Mouse (Mus musculus): ENCODE data around the gene Eef2k. TPM values are rescaled to one million over a fixed set of nuclear protein-coding genes. Genes with fewer than 3 reads are reported as not detected.

Gene Eef2k
- polyA plus RNA-seq, 1 experiment from 2014 or later, result 42.1 TPM

DNA sequence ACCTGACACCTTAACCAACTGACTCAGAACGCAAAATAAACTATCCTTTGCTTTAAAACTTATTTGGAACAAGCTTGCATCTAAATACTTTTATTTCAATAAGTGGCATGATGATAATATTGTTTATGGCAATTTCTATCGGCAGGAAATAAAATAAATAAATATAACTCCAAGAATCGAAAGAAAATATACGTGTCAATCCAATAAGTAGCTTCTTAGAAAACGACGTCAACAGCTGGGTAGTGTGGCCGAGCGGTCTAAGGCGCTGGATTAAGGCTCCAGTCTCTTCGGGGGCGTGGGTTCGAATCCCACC lies 74.6 kb downstream of the Eef2k start:
- H3K9ac ChIP-seq, result peak overlapping the region; percentile 10
- WGBS, result 5% methylated on average over 12 of the region's 12 CpGs
- ATAC-seq (ENCODE audit: borderline replicate concordance, extremely low read depth, low FRiP score, low TSS enrichment), result peak; percentile 91

DNA sequence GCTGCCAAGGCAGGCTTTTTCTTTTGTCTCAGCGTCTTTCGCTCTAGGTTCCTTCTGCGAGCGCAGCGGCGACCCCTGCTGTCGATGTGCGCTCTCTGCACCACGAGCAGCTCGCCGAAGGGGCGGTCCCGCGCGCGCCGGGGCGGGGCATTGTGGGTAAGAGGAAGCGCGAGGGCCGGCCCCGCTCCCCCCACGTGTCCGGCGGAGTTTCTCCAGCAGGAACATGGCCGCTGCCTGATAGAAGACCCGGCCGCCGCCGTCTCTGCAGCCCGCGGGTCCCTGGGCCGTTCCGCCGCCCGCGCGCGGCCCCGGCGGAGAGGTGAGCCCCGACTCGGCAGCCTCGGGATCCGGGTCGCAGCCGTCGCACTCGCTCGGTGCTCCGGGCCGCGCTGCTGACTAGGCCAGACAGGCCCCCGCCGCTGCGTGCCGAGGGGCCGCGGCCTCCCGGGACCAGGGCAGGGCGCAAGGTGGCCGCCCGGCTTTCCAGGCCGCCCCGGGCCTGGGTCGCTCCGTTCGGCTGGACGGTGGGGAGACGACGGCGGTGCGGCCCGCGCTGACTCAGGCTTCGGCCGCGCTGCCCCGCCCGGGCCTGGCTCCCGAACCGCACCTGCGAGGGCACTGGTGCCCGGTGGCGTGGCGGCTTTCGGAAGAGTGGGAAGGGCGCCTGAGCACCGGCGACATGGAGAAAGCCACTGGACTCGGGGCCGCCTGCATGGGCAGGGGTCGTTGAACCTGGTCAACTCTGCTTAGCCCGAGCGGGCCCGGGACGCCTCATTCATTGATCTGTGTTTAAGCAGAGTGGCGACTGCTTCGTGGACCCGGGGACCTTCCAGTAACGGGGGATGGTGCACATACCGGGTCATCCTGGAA lies 75.2 kb downstream of the Eef2k start, which contains the start of gene Polr3e:
Polr3e (plus strand) TSS at position 153 of the 870 bp plus-strand sequence.
- Histone ChIP-seq H3K4me3 (peak within 1 kb of the TSS; percentile 87), H3K4me1 (peaks cover 17% of the 10 kb centered on the region), H3K36me3 (no peaks in the 10 kb centered on the region), H3K27me3 (no peaks in the 10 kb centered on the region), H3K9me3 (no peaks in the 10 kb centered on the region), H3K27ac (peak within 1 kb of the TSS; percentile 81), H3K9ac (peak within 1 kb of the TSS; percentile 77), H3K4me2 (peak within 1 kb of the TSS; percentile 80)
- under 1% methylated on average over 81 of the region's 102 CpGs for WGBS
- ATAC-seq (ENCODE audit: borderline replicate concordance, extremely low read depth, low FRiP score, low TSS enrichment), result peak; percentile 97

More for the DNA sequence above, 74.6 kb downstream of the Eef2k start:
- Histone ChIP-seq H3K4me2 (peak overlapping the region; percentile 46), H3K4me1 (peaks cover 17% of the 10 kb centered on the region), H3K27me3 (no peaks in the 10 kb centered on the region), H3K4me3 (peak overlapping the region; percentile 87), H3K27ac (no peak overlapping the region), H3K36me3 (no peaks in the 10 kb centered on the region), H3K9me3 (no peaks in the 10 kb centered on the region)

DNA sequence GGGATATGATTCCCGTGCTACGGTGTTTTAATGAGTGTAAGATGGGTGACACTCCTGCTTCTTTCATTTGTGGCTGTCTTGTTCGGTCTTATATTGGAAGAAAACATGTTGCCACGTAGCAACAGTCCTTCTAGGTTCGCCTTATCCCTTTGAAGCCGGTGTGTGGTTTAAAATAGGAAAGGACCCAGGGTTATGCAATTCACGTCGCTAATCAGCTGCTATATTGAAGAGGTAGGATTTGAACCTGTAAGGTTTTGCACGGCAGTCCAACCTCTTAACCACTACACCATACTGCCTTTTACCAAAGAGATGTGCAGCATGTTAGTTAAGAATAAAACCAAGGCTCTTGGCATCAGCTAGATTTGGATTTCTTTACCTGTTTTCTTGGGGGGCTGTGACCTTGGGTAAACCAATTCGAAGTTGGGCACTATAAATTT lies 75.9 kb downstream of the Eef2k start:
- peaks cover 17% of the 10 kb centered on the region for H3K4me1 ChIP-seq
- peak overlapping the region; percentile 80 for H3K4me2 ChIP-seq
- peak; percentile 27; the same call in 1 of the 2 replicates for ATAC-seq (ENCODE audit: borderline replicate concordance, extremely low read depth, low FRiP score, low TSS enrichment)
- WGBS, result 5% methylated on average over 10 of the region's 10 CpGs
- H3K4me3 ChIP-seq, result peak overlapping the region; percentile 87
- peak overlapping the region; percentile 77 for H3K9ac ChIP-seq
- H3K9me3 ChIP-seq, result no peaks in the 10 kb centered on the region
- peak overlapping the region; percentile 81 for H3K27ac ChIP-seq
- no peaks in the 10 kb centered on the region for H3K36me3 ChIP-seq
- no peaks in the 10 kb centered on the region for H3K27me3 ChIP-seq

DNA sequence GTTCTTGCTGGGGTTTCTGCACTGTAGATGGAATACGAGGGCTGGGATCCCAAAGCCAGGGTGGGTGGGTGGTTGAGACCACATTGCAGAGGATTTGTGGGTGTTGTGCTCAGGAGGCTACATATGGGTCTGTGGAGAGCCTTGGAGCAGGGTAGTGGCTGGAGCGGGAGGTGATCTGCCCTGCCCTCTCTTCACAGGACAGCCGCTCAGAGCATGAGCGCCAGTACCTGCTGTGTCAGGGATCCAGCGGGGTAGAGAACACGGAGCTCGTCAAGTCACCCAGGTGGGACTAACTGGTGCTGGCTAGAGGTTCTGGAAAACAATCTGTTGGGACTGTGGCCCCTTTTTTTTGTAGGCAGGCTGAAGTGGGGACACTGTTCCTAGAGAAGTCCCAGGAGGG lies 90.5 kb downstream of the Eef2k start:
- no peak overlapping the region for H3K9ac ChIP-seq
- H3K4me2 ChIP-seq, result no peak overlapping the region
- H3K36me3 ChIP-seq, result peaks cover 63% of the 10 kb centered on the region
- no peaks in the 10 kb centered on the region for H3K27me3 ChIP-seq
- H3K27ac ChIP-seq, result no peak overlapping the region
- no peaks in the 10 kb centered on the region for H3K9me3 ChIP-seq
- no peaks in the 10 kb centered on the region for H3K4me1 ChIP-seq
- H3K4me3 ChIP-seq, result no peak overlapping the region
- ATAC-seq (ENCODE audit: borderline replicate concordance, extremely low read depth, low FRiP score, low TSS enrichment), result no peak
- 92% methylated on average over 7 of the region's 7 CpGs for WGBS

DNA sequence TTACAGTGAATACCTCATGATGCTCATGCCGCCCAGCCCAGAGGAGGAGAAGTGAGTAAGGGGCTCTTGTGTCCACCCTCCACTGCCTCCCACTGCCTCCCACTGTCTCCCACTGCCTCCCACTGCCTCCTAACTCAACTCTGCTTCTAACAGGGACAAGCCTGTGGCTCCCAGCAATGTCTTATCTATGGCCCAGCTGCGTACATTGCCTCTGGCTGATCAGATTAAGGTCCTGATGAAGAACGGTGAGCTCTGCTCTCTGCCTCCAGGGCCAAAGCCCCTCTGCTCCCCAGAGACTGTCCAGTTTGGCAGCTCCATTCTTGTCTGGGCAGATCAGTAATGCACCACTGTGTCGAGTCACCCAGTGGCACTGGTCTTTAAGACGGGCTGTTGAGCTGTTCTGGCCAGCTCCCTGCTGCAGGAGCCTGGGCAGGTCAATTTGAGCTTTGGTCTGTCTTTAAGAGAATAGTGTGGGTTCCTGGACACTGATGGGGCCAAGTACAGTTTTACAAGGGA lies 91.1 kb downstream of the Eef2k start:
- no peak overlapping the region for H3K27ac ChIP-seq
- WGBS, result 75% methylated on average over 4 of the region's 5 CpGs
- H3K9ac ChIP-seq, result no peak overlapping the region
- H3K4me1 ChIP-seq, result no peaks in the 10 kb centered on the region
- no peaks in the 10 kb centered on the region for H3K9me3 ChIP-seq
- H3K27me3 ChIP-seq, result no peaks in the 10 kb centered on the region
- H3K36me3 ChIP-seq, result peaks cover 63% of the 10 kb centered on the region
- H3K4me2 ChIP-seq, result no peak overlapping the region
- ATAC-seq (ENCODE audit: borderline replicate concordance, extremely low read depth, low FRiP score, low TSS enrichment), result no peak
- H3K4me3 ChIP-seq, result no peak overlapping the region

DNA sequence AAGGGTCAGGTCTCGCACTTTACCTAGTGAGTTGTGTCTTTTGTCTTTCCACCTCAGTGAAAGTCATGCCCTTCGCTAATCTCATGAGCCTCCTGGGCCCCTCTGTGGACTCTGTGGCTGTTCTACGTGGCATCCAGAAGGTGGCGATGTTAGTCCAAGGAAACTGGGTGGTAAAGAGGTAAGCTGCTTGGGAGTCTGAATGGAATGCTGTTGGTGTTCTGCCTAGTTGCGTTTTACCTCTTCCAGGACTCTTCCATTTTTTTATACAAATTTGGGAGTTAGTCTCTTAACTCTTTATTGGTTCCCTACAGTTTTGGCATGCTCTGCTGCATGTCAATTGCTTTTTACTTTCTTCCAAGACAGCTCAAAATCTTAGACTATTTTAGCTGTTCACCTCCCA lies 92.1 kb downstream of the Eef2k start:
- 29% methylated on average over 5 of the region's 5 CpGs for WGBS
- H3K9me3 ChIP-seq, result no peaks in the 10 kb centered on the region
- no peaks in the 10 kb centered on the region for H3K4me1 ChIP-seq
- H3K9ac ChIP-seq, result no peak overlapping the region
- H3K4me3 ChIP-seq, result no peak overlapping the region
- no peak for ATAC-seq (ENCODE audit: borderline replicate concordance, extremely low read depth, low FRiP score, low TSS enrichment)
- no peak overlapping the region for H3K4me2 ChIP-seq
- peaks cover 62% of the 10 kb centered on the region for H3K36me3 ChIP-seq
- no peaks in the 10 kb centered on the region for H3K27me3 ChIP-seq
- H3K27ac ChIP-seq, result no peak overlapping the region

DNA sequence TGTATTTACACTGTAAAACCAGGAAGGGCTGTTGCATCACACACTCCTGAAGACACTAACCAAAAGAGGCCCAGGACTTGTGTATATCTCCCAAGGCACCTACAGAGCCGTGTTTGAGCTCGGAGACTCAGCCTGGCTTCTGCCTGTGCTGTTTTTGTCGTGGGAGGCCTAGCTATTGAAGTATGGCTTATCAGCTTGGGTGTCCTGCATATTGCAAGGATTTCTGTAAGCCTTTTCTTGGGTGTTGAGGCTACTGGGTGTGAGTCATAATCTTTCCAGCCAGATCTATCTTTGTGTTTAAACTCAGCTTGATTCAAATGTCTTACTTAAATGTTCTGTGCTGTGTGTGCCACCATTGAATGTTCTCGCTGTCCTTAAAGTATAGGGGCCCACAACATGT lies 93.9 kb downstream of the Eef2k start:
- H3K4me3 ChIP-seq, result no peak overlapping the region
- WGBS, result 85% methylated on average over 4 of the region's 4 CpGs
- H3K9me3 ChIP-seq, result no peaks in the 10 kb centered on the region
- H3K4me1 ChIP-seq, result no peaks in the 10 kb centered on the region
- peaks cover 71% of the 10 kb centered on the region for H3K36me3 ChIP-seq
- H3K4me2 ChIP-seq, result no peak overlapping the region
- no peaks in the 10 kb centered on the region for H3K27me3 ChIP-seq
- no peak overlapping the region for H3K27ac ChIP-seq
- H3K9ac ChIP-seq, result no peak overlapping the region
- no peak for ATAC-seq (ENCODE audit: borderline replicate concordance, extremely low read depth, low FRiP score, low TSS enrichment)

DNA sequence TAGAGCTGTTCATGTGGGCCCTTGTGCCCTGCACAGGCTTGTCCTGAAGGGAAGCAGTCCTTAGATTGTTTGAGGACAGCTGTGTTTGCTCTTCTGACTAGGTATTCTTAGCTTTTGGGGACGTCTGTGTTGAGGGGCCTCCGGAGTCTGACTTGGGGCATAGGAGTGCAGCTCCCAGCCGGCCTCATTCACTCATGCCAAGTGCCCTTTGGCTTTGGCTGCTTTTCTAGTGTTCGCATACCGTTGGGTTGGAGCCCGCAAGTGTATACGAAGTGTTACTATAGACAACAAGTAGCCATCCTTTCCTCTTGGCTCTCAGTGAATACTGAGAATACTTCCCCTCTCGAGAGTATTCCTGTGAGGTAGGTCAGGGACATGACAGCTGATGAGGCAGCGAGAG lies 95.6 kb downstream of the Eef2k start:
- peaks cover 79% of the 10 kb centered on the region for H3K36me3 ChIP-seq

DNA sequence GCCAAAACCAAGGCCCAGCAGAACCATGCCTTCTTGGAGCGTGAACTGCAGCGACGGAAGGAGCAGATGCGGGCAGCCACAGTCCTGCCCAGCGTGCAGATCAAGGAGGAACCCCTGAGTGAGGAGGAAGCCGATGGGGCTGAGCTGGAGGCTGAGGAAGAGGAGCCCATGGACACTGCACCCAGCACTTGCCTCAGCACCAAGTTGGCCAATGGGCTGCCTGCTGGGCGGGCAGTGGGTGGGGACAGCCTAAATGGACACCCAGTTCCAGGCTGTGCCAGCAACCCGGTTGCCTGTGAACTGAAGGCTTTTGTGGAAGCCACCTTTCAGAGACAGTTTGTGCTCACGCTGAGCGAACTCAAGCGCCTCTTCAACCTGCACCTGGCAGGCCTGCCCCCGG lies 97.7 kb downstream of the Eef2k start:
- Histone ChIP-seq H3K4me1 (no peaks in the 10 kb centered on the region), H3K9me3 (no peaks in the 10 kb centered on the region), H3K4me2 (no peak overlapping the region), H3K36me3 (peaks cover 80% of the 10 kb centered on the region), H3K27ac (no peak overlapping the region), H3K27me3 (no peaks in the 10 kb centered on the region), H3K4me3 (no peak overlapping the region), H3K9ac (no peak overlapping the region)
- ATAC-seq (ENCODE audit: borderline replicate concordance, extremely low read depth, low FRiP score, low TSS enrichment), result no peak
- 89% methylated on average over 12 of the region's 12 CpGs for WGBS

More for the DNA sequence above, 95.6 kb downstream of the Eef2k start:
- Histone ChIP-seq H3K9ac (no peak overlapping the region), H3K9me3 (no peaks in the 10 kb centered on the region), H3K4me3 (no peak overlapping the region), H3K4me2 (no peak overlapping the region), H3K27me3 (no peaks in the 10 kb centered on the region), H3K4me1 (no peaks in the 10 kb centered on the region), H3K27ac (no peak overlapping the region)
- 62% methylated on average over 9 of the region's 9 CpGs for WGBS
- ATAC-seq (ENCODE audit: borderline replicate concordance, extremely low read depth, low FRiP score, low TSS enrichment), result no peak

DNA sequence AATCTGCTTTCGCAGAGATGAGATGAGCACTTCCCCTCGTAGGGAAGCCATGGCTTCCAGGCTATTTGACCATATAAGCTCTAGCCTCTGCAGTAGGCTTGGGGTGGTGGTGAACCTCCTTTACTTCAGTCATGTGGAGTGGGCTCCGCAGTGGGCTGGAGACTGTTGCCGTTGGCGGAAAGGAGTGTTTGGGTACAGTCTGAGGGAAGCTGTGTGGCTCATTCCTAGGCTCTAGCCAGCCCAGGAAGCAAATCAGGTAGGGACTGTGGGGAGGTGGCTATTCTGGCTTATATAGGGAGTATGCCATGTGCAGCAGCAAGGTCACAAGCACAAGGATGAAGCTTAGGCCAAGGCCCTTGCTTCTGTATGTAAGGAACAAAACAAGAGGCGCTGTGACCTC lies 98.6 kb downstream of the Eef2k start:
- no peak overlapping the region for H3K27ac ChIP-seq
- 93% methylated on average over 6 of the region's 6 CpGs for WGBS
- no peak for ATAC-seq (ENCODE audit: borderline replicate concordance, extremely low read depth, low FRiP score, low TSS enrichment)

DNA sequence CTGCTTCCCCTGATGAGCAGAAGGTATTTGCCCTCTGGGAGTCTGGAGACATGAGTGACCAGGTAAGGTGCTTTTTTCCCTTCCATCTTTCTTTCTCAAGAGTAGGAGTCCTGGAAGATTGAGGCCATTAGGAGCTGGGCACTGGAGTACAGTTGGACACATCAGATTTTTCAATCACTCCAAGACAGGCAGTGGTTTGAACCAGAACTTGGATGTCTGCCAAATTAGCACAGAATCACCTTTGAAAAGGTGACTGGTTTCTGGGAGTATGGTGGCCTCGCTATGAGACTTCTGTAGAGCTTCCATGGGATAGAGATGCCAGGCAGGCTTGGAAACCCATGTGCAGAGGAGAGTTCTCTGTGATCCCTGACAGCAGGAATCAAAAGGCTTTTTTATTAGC lies 99.9 kb downstream of the Eef2k start:
- Histone ChIP-seq H3K4me3 (no peak overlapping the region), H3K9me3 (no peaks in the 10 kb centered on the region), H3K36me3 (peaks cover 69% of the 10 kb centered on the region), H3K27me3 (no peaks in the 10 kb centered on the region), H3K9ac (no peak overlapping the region), H3K27ac (no peak overlapping the region), H3K4me1 (no peaks in the 10 kb centered on the region), H3K4me2 (no peak overlapping the region)
- 66% methylated on average over 1 of the region's 1 CpGs for WGBS
- no peak for ATAC-seq (ENCODE audit: borderline replicate concordance, extremely low read depth, low FRiP score, low TSS enrichment)

More for the DNA sequence above, 98.6 kb downstream of the Eef2k start:
- H3K4me3 ChIP-seq, result no peak overlapping the region
- no peaks in the 10 kb centered on the region for H3K27me3 ChIP-seq
- H3K9me3 ChIP-seq, result no peaks in the 10 kb centered on the region
- no peak overlapping the region for H3K4me2 ChIP-seq
- H3K36me3 ChIP-seq, result peaks cover 81% of the 10 kb centered on the region
- H3K4me1 ChIP-seq, result no peaks in the 10 kb centered on the region
- H3K9ac ChIP-seq, result no peak overlapping the region

DNA sequence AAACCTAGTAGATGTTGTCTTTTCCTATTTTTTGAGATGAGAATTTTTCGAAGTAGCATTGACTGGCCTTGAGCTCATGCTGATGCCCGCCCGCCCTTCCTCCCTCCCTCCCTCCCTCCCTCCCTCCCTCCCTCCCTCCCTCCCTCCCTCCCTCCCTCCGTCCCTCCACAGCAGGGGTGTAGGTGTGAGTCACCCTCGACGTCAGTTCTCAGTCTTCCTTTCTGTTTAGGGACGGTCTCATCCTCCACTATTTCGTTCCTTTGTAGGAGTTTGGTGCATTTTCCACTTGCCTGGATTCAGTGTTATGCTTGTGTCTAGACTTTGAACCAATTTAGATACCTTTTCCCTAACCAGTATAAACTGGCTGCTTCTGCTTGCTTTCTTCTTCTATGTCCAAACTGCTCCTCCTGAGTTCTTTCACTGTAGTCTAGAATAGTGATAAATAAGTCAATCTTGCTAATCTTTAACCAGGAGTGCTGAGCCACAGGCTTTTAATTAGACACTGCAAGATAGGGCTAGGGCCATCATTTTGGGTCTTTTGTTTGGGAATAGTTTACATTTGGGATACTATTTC lies 101.4 kb downstream of the Eef2k start:
- H3K27me3 ChIP-seq, result no peaks in the 10 kb centered on the region
- no peaks in the 10 kb centered on the region for H3K4me1 ChIP-seq
- no peak overlapping the region for H3K9ac ChIP-seq
- 62% methylated on average over 7 of the region's 8 CpGs for WGBS
- peaks cover 64% of the 10 kb centered on the region for H3K36me3 ChIP-seq
- H3K4me3 ChIP-seq, result no peak overlapping the region
- no peak for ATAC-seq (ENCODE audit: borderline replicate concordance, extremely low read depth, low FRiP score, low TSS enrichment)
- H3K9me3 ChIP-seq, result no peaks in the 10 kb centered on the region
- H3K27ac ChIP-seq, result no peak overlapping the region
- no peak overlapping the region for H3K4me2 ChIP-seq
